Comparison of ENCODE assay signal across 9 mouse cellular contexts in the genomic region with DNA sequence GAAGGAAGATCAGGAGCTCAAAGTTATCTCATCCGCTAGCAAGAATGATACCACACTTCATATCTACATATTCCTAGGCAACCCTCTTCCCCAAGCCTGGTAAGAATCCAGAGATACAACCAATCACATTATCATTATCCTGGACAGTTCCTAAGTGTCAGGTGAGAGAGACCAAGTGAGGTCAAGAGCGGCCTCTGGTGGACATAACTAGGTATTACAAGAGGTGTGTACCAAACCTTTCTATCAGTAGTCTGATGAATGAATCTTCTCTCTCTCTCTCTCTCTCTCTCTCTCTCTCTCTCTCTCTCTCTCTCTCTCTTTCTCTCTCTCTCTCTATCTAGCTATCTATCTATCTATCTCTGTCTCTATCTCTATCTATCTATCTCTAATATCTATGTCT. TPM values are rescaled to one million over a fixed set of nuclear protein-coding genes. Genes with fewer than 3 reads are reported as not detected.
DNase-seq lines count a peak whose midpoint lies in the region; ATAC-seq and TF ChIP-seq lines count a peak whose summit lies in the region.
"Had no signal": no experiment of that assay in that cellular context is flagged by ENCODE, and none has a peak within 500 bp of the region (broad histone marks: within the 10 kb centered on the region; RNA-seq: fewer than 3 reads in every experiment).

No protein-coding gene starts in this region.

- H3K9ac ChIP-seq in heart, postnatal 0 days (replicated peaks; ENCODE audit: low read depth, low read length) = no peak overlapping the region
- H3K9ac ChIP-seq: neural tube, embryonic 12.5 days had no signal

- no peak overlapping the region for H3K4me2 ChIP-seq in heart, postnatal 0 days (ENCODE audit: low read depth, low read length)
- H3K4me2 ChIP-seq: neural tube, embryonic 12.5 days had no signal

- intact Hi-C loops in heart, postnatal 25 days (cut with DNase I) = no loop called here

- no peaks in the 10 kb centered on the region for H3K9me3 ChIP-seq in heart, postnatal 0 days (replicated peaks; ENCODE audit: control insufficient read depth, low read length)
- H3K9me3 ChIP-seq: neural tube, embryonic 12.5 days had no signal

- no peaks in the 10 kb centered on the region for H3K36me3 ChIP-seq in heart, postnatal 0 days (replicated peaks; ENCODE audit: control insufficient read depth, insufficient read depth, low read length)
- no peaks in the 10 kb centered on the region for H3K36me3 ChIP-seq in spleen, adult 2 months (ENCODE audit: control insufficient read depth, insufficient read depth, low read length)
- H3K36me3 ChIP-seq: neural tube, embryonic 12.5 days had no signal

- H3K27me3 ChIP-seq in heart, postnatal 0 days (ENCODE audit: control insufficient read depth, insufficient read depth, low read length) = no peaks in the 10 kb centered on the region
- H3K27me3 ChIP-seq in spleen, adult 2 months (ENCODE audit: control insufficient read depth, insufficient read depth, low read length) = no peaks in the 10 kb centered on the region
- no peaks in the 10 kb centered on the region for H3K27me3 ChIP-seq in cerebellum, adult 2 months (ENCODE audit: control insufficient read depth, insufficient read depth, low read length)
- H3K27me3 ChIP-seq: neural tube, embryonic 12.5 days had no signal

- no peak for TF ChIP-seq EP300 in heart, postnatal 0 days (IDR thresholded peaks at IDR 0.05; ENCODE audit: low read depth)

- ATAC-seq in heart, postnatal 0 days (ENCODE audit: insufficient read depth, low read depth) = no peak

- TF ChIP-seq CTCF in heart, postnatal 0 days (IDR thresholded peaks at IDR 0.05; ENCODE audit: low read depth) = peak; percentile 91
- TF ChIP-seq CTCF in spleen, adult 2 months (IDR thresholded peaks at IDR 0.05; ENCODE audit: extremely low read depth, insufficient read depth, insufficient read length, insufficient replicate concordance) = peak; percentile 27; the same call in 1 of the 2 replicates
- peak; percentile 59; the same call in 1 of the 2 replicates for TF ChIP-seq CTCF in cerebellum, adult 2 months (IDR thresholded peaks at IDR 0.05; ENCODE audit: borderline replicate concordance, insufficient read depth, low read depth, low read length)

- no peaks in the 10 kb centered on the region for H3K4me1 ChIP-seq in heart, postnatal 0 days (ENCODE audit: control insufficient read depth, insufficient read depth)
- no peaks in the 10 kb centered on the region for H3K4me1 ChIP-seq in spleen, adult 2 months (ENCODE audit: control insufficient read depth, insufficient read depth, insufficient read length)
- H3K4me1 ChIP-seq in cerebellum, adult 2 months (ENCODE audit: control insufficient read depth, insufficient read depth, low read length) = no peaks in the 10 kb centered on the region
- H3K4me1 ChIP-seq: neural tube, embryonic 12.5 days had no signal

- peak; percentile 41 for DNase-seq in heart, postnatal 0 days (ENCODE audit: low spot score)
- DNase-seq in heart, postnatal 25 days (ENCODE audit: low spot score) = no peak
- DNase-seq in spleen, adult 2 months (ENCODE audit: low read depth in 1 of 2, low spot score in 2 of 2) = peak; percentile 39 to 46
- no peak for DNase-seq in spleen, adult 12 weeks (ENCODE audit: low spot score)
- DNase-seq in cerebellum, adult 2 months = peak in 1 of 2 experiments; percentile 16
- peak; percentile 43 to 61 for DNase-seq in kidney, postnatal 4 days
- DNase-seq in skeletal muscle tissue, adult 2 months (ENCODE audit: low read depth, low spot score) = peak; percentile 43
- no peak for DNase-seq in frontal cortex, postnatal 10 days (ENCODE audit: low spot score in 2 of 2)

- no peak overlapping the region for H3K4me3 ChIP-seq in heart, postnatal 0 days (ENCODE audit: low read depth, low read length)
- no peak overlapping the region for H3K4me3 ChIP-seq in spleen, adult 2 months (ENCODE audit: extremely low read depth, insufficient read depth, insufficient read length)
- no peak overlapping the region for H3K4me3 ChIP-seq in cerebellum, adult 2 months (replicated peaks; ENCODE audit: insufficient read depth, low read depth, low read length)
- H3K4me3 ChIP-seq: neural tube, embryonic 12.5 days had no signal

- no peak for TF ChIP-seq POLR2A in spleen, adult 2 months (IDR thresholded peaks at IDR 0.05; ENCODE audit: low read depth, low read length)
- TF ChIP-seq POLR2A in cerebellum, adult 2 months (IDR thresholded peaks at IDR 0.05; ENCODE audit: borderline replicate concordance, insufficient read depth, low read length) = no peak

- no peak overlapping the region for H3K27ac ChIP-seq in heart, postnatal 0 days (ENCODE audit: low read depth)
- H3K27ac ChIP-seq in spleen, adult 2 months (ENCODE audit: insufficient read depth, low read length) = no peak overlapping the region
- H3K27ac ChIP-seq in cerebellum, adult 2 months (ENCODE audit: insufficient read depth, low read length) = no peak overlapping the region
- H3K27ac ChIP-seq: neural tube, embryonic 12.5 days had no signal

- WGBS in heart, postnatal 0 days = 8% methylated on average over 2 of the region's 2 CpGs
- 18% methylated on average over 2 of the region's 2 CpGs for WGBS in spleen, adult 2 months
- WGBS in cerebellum, adult 2 months = 18% methylated on average over 2 of the region's 2 CpGs

RNA-seq across cellular contexts. Expression of gene Marc1, which starts 20.0 kb away (rescaled TPM):
- not detected in 2 replicates for total RNA-seq in heart, postnatal 0 days (2014; rRNA removed; ENCODE audit: low replicate concordance)
- not detected in 2 replicates for polyA plus RNA-seq in heart, postnatal 0 days (2015; fragmentation: Nextera tagmentation; extraction: Ambion mirVana)
- total RNA-seq in heart, postnatal 25 days (2021) = not detected
- 0.07 and 0.21 TPM in 2 replicates for polyA plus RNA-seq in spleen, adult 2 months (2012; rRNA removed)
- polyA plus RNA-seq in cerebellum, adult 2 months (2012; rRNA removed) = 0.16 TPM in 1 of 2 replicates, not detected in the other

RNA-seq across cellular contexts. Expression of gene Marc2, which starts 55.1 kb away (rescaled TPM):
- 82.7 and 90.0 TPM in 2 replicates for total RNA-seq in heart, postnatal 0 days (2014; rRNA removed; ENCODE audit: low replicate concordance)
- 133 and 135 TPM in 2 replicates for polyA plus RNA-seq in heart, postnatal 0 days (2015; fragmentation: Nextera tagmentation; extraction: Ambion mirVana)
- 100 to 1,000 TPM; 106 to 111 TPM for total RNA-seq in heart, postnatal 25 days (2021)
- 52.4 and 66.1 TPM in 2 replicates for polyA plus RNA-seq in spleen, adult 2 months (2012; rRNA removed)
- polyA plus RNA-seq in cerebellum, adult 2 months (2012; rRNA removed) = 64.9 and 76.3 TPM in 2 replicates

RNA-seq across cellular contexts. Expression of gene Hlx, which starts 58.7 kb away (rescaled TPM):
- 7.0 and 14.0 TPM in 2 replicates for total RNA-seq in heart, postnatal 0 days (2014; rRNA removed; ENCODE audit: low replicate concordance)
- 8.1 and 10.0 TPM in 2 replicates for polyA plus RNA-seq in heart, postnatal 0 days (2015; fragmentation: Nextera tagmentation; extraction: Ambion mirVana)
- total RNA-seq in heart, postnatal 25 days (2021) = 10 to 100 TPM; 12.2 to 15.0 TPM
- polyA plus RNA-seq in spleen, adult 2 months (2012; rRNA removed) = 24.1 and 33.9 TPM in 2 replicates
- polyA plus RNA-seq in cerebellum, adult 2 months (2012; rRNA removed) = 0.60 and 1.1 TPM in 2 replicates

Comparison
In these comparisons a context has a peak if more than half of its experiments do, and no peak if none do; other contexts are left out.
1. DNase-seq: peak in heart, postnatal 0 days (single experiment), spleen, adult 2 months (2 of 2), kidney, postnatal 4 days (2 of 2) and skeletal muscle tissue, adult 2 months (single experiment); none in heart, postnatal 25 days (single experiment), spleen, adult 12 weeks (single experiment) and frontal cortex, postnatal 10 days (0 of 2).
2. CTCF ChIP-seq: peak in every context shown above with its lines; median percentile 91 in heart, postnatal 0 days; 59 in cerebellum, adult 2 months; 27 in spleen, adult 2 months.